Mouse (Mus musculus): ENCODE results near the gene Slc22a28.
"Not testable (repeated sequence)": the region's sequence is repeated elsewhere in the genome, so short reads cannot be mapped to it uniquely, and the experiment has no call there.

GRCm38 (mm10) chr19:8134127-8134841 is 2.5 kb upstream of the Slc22a28 start:
- not testable (repeated sequence) for TF ChIP-seq ZNF384 (IDR thresholded peaks at IDR 0.05; ENCODE audit: low read depth, low read length); CHD2 (IDR thresholded peaks at IDR 0.05; ENCODE audit: low read depth, low read length); HCFC1 (IDR thresholded peaks at IDR 0.05; ENCODE audit: borderline replicate concordance, insufficient read depth, low read length); MAFK (IDR thresholded peaks at IDR 0.05; ENCODE audit: insufficient read depth, low read depth, low read length); ZC3H11A (IDR thresholded peaks at IDR 0.05; ENCODE audit: borderline replicate concordance, low read depth, low read length)

Data from ES-E14 (cell line).